Mouse (Mus musculus) skeletal muscle tissue, adult 2 months (tissue): ENCODE results near the gene Hist2h2ab.
"Not testable (repeated sequence)": the region's sequence is repeated elsewhere in the genome, so short reads cannot be mapped to it uniquely, and the experiment has no call there.

ENCODE experiments used
- DNase-seq: peaks from one replicate; pipeline ENCODE4 v3.0.0-alpha.2; 2012; ENCODE audit warnings: low read depth, low spot score

The Hist2h2ab gene

GRCm38 (mm10) chr3:96219661-96220130 lies at the start of gene Hist2h2ab, which contains the start of gene Bola1:
Gene Hist2h2ab, plus strand, starts transcription at chr3:96219865.
Gene Bola1, minus strand, starts transcription at chr3:96219709.
- DNase-seq: peak; percentile 90

GRCm38 (mm10) chr3:96170276-96170675 lies 49.4 kb upstream of the Hist2h2ab start:
- no peak for DNase-seq

DNA sequence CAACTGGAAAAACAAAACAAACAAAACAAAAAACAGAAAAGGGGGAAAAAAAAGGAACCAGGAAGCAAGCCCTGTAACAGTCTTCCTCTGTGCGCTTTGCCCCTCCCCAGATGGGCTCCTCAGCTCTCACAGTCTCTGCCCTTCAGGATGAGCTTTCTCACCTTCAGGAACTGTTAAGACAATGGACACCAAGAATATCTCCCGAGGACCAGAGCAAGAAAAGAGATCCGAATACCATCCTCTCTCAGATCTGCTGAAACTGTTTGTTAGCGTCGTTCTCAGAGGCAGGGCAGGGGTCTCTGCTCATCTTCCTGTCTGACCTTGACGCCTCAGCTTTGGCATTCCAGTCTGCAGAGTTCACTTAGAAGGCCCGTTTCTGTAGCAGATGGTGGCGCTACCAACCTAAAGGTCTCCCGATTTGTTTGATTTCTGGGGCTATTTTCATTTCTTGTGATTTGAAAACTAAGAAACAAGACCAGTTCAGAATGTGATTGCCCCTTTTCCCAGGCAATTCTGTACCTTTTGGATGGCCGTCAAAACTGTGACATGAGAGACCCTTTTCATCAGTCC lies 48.6 kb upstream of the Hist2h2ab start:
- no peak for DNase-seq

GRCm38 (mm10) chr3:96171583-96172196 lies 48.0 kb upstream of the Hist2h2ab start:
- DNase-seq: peak; percentile 24

DNA sequence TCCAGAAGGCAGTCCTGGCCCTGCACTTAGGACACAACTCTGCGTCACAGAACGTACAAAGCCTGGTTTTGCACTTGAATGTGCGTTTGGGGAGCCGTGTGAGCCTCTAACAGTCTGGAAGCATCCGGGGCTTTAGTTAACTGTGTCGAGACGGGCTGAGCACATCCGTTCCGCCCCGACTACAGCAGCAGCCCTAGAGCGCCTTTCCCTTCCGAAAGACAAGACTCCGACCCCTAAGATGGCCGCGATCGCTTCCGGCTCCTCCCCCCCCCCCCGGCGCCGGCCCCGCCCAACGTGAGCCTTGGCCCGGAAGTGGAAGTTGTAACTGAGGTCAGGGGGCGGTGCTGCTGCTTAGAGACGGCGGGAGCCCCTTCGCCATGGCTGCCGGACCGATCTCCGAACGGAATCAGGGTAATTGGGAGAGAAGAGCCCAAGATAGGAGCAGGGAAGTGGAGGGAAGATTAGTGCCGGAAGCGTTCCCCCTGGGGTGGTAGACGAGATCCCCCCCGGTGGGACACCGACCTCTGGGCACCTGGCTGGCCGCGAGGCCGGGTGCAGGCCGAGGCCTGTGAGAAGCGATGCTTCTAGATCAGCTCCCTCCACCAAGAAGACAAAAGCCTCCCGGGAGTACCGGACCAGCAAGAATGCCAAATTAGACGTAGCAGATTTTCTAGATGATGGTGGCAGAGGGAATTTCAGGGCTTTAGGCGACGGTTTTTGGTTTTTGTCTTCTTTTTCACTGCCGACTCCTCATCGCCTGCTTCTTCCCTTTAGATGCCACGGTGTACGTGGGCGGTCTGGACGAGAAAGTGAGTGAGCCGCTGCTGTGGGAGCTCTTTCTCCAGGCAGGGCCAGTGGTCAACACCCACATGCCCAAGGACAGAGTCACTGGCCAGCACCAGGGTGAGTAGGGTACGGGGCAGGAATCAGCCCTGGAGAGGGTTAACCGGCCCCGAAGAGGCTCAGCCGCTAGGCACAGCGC lies 47.2 kb upstream of the Hist2h2ab start, which contains the start of gene Sf3b4:
Gene Sf3b4, plus strand, starts transcription at position 136 of the 982 bp plus-strand sequence.
- peak; percentile 86 for DNase-seq

DNA sequence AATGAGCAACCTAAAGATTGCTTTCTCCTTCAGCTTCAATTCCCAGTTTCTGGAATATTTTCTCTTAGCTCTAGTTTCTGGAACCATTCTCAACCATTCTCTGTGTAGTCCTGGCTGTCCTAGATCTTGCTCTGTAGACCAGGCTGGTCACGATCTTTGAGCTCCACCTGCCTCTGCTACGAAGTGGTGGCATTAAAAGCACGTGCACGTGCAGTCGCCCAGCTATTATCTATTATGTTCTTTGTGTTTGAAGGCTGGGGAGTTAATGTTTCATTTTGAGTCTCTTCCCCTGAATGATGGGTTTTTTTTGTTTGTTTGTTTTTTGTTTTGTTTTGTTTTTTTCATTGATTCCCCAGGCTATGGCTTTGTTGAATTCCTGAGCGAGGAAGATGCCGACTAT lies 46.5 kb upstream of the Hist2h2ab start:
- DNase-seq: no peak

DNA sequence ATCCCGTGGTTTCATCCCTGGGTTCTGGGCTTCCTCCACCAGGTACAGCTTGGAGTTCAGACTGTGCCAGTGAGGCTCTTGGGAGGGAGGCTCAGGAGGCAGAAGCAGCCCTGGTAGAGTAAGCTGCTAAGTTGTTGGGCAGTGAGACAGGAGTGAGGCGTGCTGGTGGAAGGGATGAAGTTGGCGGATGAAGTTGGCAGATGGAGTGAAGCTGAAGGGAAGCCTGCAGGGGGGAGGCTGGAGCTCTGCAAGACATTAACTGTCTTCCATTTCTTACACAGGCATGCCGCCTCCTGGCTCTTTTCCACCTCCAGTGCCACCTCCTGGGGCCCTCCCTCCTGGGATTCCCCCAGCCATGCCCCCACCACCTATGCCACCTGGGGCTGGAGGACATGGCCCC lies 45.6 kb upstream of the Hist2h2ab start:
- not testable (repeated sequence) for DNase-seq

DNA sequence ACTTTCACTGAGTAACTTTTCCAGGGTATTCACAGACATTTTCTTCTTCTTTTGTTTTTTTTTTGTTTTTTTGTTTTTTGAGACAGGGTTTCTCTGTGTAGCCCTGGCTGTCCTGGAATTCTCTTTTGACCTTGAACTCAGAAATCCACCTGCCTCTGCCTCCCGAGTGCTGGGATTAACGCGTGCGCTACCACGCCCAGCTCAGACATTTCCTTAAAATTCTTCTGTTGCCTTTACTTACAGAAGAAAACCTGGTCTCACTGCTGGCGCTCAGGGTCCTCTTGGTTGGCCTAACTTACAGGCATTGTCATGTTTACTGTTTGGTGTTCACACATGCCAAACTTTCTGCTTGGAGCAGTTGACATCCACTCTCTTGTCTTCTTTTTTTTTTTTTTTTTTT lies 44.4 kb upstream of the Hist2h2ab start:
- no peak for DNase-seq

DNA sequence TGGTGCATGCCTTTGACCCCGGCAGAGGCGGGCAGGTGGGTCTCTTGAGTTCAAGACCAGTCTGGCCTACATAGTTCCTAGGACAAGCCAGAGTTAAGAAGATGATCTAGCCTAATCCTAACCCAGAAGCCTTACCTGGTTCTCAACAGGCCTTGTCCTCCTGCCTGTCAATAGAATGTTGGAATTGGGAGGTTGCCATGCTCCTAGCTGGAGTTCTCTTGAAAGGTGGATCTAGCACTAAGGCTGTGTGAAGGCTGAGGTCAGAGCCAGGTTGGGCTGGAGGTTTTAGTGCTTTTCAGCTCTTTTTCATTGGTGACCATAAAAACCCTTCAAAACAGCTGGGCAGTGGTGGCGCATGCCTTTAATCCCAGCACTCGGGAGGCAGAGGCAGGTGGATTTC lies 41.2 kb upstream of the Hist2h2ab start:
- no peak for DNase-seq

GRCm38 (mm10) chr3:96178902-96179301 lies 40.8 kb upstream of the Hist2h2ab start:
- DNase-seq: no peak

DNA sequence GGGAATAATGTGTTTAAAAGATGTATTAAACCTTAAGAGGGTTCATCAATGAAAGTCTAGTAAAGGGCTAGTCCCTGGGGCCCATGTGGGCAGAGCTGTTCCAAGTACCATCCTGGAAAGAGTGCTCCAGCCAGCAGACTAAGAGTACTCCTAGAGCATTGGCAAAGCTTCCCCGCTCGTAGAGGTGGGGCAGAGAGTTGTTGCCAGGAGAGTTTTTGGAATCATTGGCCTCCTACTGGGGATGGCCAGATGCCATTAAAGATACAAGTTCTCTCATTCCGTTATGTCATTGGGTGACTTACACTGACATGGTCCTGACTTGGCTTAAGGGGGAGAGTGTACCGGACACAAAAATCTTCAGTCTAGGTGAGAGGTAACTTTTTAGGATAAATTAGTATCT lies 40.1 kb upstream of the Hist2h2ab start:
- DNase-seq: peak; percentile 58

- DNase-seq: no peak
Measured at GRCm38 (mm10) chr3:96180727-96181477, 38.8 kb upstream of the Hist2h2ab start, which contains the start of gene Sv2a. Gene Sv2a, plus strand, starts transcription at chr3:96181151.

DNA sequence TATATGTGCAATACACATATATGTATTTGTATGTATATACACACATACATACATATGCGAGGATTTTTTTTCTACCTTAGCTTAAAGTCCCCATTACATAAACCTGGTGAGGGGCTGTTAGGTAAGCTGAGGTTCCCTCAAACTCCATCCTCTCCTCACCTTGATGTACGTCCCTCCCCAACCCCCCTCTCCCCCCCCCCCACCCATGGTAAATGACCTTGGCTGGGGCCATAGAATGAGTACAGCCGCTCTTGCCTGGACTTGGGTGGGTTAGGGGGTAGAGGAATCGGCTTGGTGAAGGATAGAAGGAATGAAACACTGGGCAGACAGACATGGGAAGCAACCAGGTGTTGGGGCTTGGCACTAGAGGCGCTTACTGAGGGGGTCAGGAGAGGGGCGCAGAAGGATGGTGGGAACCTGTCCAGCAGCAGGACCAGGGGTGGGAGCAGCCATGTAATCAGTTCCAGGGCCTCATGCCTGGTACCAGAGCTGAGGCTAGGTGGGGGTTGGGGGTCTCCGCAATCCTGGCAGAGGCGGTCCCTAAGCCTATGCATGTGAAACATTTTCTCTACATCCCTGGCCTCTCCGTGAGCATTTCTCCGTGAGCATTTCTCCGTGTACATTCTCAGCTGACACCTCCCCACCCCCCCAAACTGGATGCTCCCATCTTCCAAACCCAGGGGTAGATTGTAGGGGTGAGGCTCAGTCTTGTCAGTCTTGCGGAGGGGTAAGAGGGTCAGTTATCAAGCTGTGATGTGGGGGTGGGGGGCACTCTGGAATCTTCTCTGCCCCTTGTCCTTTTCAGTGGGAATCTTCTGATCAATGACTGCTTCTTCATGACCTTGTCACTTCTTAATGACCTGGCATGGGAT lies 37.9 kb upstream of the Hist2h2ab start:
- no peak for DNase-seq

GRCm38 (mm10) chr3:96182382-96182776 lies 37.3 kb upstream of the Hist2h2ab start:
- DNase-seq: no peak

DNA sequence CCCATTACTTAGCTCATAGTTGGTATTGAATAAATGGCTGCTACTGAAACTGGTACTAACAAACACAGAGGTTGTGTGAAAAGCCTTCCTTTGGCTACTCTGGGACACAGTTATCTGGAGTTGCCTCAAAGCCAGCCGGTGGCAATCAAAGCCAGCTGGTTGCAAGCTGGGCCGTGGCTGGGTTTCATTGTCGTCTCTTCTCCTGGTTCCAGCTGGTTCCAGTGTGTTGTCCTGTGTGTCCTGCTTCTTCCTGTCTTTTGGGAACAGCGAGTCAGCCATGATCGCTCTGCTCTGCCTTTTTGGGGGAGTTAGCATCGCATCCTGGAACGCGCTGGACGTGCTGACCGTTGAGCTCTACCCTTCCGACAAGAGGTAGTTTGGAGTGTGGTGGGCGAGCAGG lies 26.7 kb upstream of the Hist2h2ab start:
- DNase-seq: no peak

GRCm38 (mm10) chr3:96194966-96195365 lies 24.7 kb upstream of the Hist2h2ab start:
- no peak for DNase-seq

DNA sequence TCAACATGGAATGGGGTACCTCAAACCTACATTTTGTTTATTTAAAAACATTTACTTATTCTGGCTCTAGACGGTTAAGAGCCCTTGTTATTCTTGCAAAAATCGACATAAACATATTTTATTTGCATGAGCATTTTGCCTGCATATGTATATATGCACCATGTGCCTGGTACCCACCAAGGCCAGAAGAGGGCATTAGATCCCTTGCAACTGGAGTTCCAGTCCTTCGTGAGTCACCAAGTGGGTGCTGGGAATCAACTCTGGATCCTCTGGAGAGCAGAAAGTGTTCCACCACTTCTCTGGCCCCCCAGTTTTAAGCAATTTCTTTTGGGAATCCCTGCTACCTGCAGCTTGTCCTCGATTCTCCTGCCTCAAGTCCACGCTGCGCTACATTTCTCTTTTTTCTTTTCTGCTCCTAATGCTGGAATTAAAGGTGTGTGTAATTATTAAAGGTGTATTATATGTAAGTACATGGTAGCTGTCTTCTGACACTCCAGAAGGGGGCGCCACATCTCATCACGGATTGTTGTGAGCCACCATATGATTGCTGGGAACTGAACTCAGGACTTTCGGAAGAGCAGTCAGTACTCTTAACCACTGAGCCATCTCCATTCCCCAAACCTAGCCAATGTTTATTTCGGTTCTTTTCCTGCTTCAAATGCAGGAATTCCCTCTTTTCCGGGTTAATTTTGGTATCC lies 23.9 kb upstream of the Hist2h2ab start:
- no peak for DNase-seq

GRCm38 (mm10) chr3:96196437-96197128 lies 23.1 kb upstream of the Hist2h2ab start:
- no peak for DNase-seq

GRCm38 (mm10) chr3:96197129-96197749 lies 22.4 kb upstream of the Hist2h2ab start:
- DNase-seq: peak; percentile 83
